Mouse (Mus musculus) adrenal gland, postnatal 25 days (tissue): ENCODE data around the gene Hsd17b12. TPM values are rescaled to one million over a fixed set of nuclear protein-coding genes. Genes with fewer than 3 reads are reported as not detected.

Experiments
- DNase-seq: peaks from one replicate; pipeline ENCODE4 v3.0.0; 2021; ENCODE audit warnings: mixed read lengths
- total RNA-seq: library from RNA; stranded (reverse); gene quantifications from 2 replicates; pipeline ENCODE4 v1.2.3, GENCODE M21; 2021

Gene Hsd17b12
- total RNA-seq, 1 experiment from 2014 or later = 152 TPM

GRCm38 (mm10) chr2:94069482-94069881 lies 88.3 kb downstream of the Hsd17b12 start:
- DNase-seq = no peak

- no peak for DNase-seq
Observed at GRCm38 (mm10) chr2:94066540-94067135, 91.1 kb downstream of the Hsd17b12 start.

DNA sequence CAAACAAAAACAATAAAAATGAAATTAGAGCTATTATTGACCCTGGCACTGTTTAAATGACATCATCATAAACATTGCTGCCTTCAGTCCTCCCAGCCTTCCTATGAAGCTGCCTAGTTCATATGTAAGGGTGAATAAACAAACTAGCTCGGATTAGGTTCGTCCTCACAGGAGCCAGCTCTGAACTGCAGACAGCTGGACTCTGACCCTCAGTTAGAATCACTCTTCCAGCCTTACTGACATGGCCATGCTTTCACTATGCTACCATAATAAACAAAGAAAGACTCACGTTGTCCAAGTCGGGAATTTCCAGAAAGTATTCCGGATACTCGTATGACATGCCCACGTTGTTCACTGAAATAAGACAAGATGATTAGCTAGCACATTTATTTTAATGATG lies 91.6 kb downstream of the Hsd17b12 start:
- no peak for DNase-seq

DNA sequence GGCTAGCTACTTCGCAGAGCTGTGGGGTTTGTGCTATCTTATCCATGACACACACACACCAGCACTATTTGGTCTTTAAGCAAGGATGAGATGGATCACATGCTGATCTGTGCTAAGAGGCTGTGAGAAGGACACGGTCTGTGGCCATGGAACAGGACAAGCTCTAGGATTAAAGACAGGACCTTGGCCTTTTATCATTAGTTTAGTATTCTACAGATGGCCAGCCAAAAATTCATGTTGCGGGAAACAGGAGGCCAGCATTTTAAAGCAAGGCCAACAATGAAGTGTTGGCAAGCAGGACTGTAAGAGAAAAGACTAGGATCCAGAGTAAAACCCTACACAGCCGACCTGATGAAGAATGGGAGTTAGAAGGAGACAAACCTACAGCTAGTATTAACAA lies 95.0 kb downstream of the Hsd17b12 start:
- DNase-seq = no peak

DNA sequence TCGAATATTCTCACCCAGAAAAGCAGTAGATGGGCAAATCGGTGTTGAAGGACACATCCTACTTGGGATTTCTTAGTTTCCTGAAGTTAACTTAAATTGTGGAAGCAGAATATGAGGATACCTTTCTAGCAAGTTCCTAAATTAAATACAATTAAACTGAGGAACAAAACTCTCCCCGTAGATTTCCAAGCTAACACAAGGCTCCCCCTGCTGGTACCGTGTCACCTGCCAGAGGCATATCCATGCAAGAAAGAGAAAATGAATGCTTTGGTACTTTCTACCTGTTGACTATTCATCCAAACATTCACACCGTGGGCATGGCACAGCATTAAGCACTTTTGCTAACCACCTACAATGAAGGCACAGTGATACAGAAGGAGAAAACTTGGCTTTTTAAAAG lies 98.3 kb downstream of the Hsd17b12 start:
- peak; percentile 43 for DNase-seq

- no peak for DNase-seq
Observed at GRCm38 (mm10) chr2:94054813-94055212, 103.0 kb downstream of the Hsd17b12 start.

DNA sequence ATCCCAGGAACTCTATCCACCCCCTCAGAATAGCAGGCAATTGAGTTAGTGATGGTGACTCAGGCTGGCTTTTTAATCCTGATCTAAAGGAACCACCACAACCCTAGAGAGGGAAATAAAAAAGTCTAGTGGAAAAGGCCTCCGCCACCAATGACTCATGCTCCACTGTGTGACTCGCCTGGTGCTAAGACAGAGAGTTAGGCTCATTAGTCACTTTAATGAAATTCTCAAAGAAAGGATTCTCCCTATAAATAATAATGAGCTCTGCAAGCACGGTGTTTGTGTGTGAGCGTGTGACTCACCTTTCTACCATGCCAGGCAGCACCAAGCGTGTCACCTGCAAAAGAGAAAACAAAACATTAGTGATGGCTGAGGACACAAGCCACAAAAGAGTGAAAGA lies 105.8 kb downstream of the Hsd17b12 start:
- DNase-seq = peak; percentile 44

DNA sequence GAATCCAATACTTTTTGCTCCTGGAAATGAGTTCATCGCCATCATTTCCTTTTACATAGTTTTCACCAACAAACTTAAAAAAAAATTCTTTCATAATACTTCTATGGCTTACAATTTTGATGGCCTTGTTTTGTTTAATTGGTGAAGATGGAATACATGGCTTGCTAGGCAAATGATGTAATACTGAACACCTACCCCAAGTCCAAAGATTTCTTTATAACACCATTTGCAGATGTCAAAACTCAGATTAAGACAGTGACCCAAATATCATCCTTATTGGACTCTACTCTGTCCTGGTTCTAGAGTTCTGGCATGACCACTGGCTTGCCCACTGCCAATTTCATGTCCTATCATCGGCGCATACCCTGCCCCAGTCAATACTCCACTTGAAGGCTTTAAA lies 106.9 kb downstream of the Hsd17b12 start:
- no peak for DNase-seq

- no peak for DNase-seq
Observed at GRCm38 (mm10) chr2:94049471-94050176, 108.1 kb downstream of the Hsd17b12 start.

GRCm38 (mm10) chr2:94048733-94049470 lies 108.9 kb downstream of the Hsd17b12 start:
- no peak for DNase-seq

DNA sequence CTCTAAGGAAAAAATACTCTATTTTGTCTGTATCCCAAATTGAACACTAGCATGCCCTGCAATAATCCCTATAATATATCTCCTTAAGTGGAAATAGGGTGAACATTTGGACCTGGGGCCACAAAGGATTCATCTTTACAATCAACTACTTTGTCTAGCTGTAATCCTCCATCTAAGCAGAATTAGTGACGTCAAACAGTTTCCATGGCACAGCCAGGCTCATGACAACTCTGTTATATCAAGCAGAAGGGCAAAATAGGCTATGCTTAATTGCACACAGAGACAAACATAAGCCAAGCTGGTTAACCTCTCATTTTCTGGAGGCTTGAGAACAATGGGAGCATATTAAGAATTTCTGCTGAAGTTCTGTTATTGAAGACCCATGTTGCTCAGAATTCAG lies 109.5 kb downstream of the Hsd17b12 start:
- DNase-seq = no peak

DNA sequence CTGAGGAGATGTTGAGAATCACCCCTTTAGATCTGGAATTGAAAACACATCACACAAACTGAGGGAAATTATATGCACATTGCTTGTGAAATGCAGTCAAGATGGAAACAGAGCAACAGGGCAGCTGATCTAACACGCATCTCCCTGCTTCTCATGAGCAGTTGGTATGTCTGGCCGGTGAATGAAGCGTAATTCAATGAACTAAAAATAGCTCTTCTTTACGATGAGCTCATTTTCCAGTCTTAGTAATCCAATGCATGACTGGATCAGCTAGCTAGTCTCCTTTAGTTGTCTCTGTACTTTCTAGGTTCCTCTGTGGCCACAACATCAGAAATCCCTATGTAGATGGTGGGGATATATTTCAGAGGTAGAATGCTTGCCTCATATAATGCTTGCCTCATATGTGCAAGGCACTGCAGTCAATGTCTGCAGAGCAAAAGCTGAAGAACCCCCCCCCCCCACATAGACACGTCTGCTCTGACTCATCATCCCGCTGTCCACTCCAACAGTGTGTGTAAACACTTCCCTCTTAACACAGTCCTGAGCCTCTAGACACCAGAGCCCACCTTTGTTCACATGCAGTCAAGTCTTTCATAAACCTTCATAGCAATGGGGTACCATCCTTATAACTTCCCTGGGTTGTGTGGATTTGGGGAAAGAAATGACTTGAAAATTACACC lies 112.2 kb downstream of the Hsd17b12 start:
- no peak for DNase-seq

DNA sequence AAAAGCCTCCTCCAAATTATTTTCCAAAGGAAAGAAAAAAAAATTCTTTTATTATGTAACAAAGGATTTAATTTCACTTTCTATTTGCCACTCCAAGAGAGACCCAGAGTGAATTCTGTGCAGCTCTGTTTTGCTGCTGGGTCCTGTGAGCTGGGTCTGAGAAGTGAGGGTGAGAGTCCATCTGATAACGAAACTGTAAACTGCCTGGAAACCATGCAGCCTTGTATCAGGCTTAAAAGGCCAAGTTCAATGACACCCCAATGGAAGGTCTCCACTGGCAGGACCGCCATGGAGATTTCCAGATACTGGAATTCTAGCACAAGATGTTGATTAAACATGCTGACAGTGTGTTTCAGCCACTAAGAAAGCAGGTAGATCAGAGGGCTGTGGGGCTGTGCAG lies 113.6 kb downstream of the Hsd17b12 start:
- no peak for DNase-seq

DNA sequence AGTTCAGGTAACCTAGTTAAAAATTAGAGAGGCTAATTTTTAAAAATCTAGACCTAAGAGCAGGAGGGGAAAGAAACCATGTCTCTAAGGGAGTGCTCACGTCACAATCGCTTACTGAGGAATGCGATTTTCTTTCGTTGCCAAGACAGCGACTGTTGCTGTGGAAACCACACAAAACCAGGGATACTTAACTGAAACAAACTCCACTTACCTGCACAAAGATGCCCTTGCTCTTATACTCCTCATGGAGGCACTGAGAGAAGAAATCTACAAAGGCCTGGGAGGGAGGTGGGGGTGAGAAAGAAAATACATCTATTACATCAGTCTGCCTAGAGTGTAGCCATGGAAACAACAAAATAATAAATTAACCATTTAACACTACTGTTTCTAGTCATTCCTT lies 114.1 kb downstream of the Hsd17b12 start:
- DNase-seq = no peak

DNA sequence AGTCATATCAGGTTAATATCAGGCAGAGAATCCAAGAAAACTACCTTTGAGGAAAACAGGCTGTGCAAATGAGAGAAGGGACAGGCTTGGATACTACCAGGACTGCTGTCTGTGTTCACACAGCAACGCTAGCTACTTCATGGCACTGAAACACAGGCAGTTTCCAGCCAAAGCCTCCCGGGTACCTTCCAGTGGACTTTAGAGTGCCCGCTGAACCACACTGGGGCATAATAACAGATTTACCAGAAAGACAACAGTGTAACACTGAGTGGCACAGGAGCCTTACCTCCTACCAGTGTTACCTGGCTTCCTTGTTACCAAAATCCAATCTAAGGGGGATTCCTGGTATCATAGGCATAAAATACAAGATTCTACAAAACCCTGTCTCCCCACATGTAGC lies 115.3 kb downstream of the Hsd17b12 start:
- no peak for DNase-seq

GRCm38 (mm10) chr2:94040391-94041125 lies 117.2 kb downstream of the Hsd17b12 start:
- DNase-seq = no peak

GRCm38 (mm10) chr2:94035428-94036331 lies 122.1 kb downstream of the Hsd17b12 start:
- peak; percentile 59 for DNase-seq

DNA sequence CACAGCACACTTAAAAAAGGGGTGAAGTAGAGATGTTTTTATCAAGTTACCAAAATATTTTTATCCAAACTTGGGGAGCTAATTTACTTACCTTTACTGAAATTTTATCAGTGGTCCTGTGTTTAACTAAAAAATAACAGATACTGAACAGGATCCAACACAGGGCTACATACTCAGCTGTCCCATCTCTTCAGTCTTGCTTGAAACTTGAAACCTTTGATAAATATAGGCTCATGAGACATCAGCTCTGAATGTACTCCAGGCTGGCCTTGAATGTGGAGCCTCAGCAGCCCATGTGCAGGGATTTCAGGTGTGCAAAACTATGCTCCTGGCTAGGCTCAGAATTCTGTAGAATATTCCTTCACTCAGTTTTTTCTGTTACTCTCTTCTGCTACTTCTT lies 127.2 kb downstream of the Hsd17b12 start:
- no peak for DNase-seq

DNA sequence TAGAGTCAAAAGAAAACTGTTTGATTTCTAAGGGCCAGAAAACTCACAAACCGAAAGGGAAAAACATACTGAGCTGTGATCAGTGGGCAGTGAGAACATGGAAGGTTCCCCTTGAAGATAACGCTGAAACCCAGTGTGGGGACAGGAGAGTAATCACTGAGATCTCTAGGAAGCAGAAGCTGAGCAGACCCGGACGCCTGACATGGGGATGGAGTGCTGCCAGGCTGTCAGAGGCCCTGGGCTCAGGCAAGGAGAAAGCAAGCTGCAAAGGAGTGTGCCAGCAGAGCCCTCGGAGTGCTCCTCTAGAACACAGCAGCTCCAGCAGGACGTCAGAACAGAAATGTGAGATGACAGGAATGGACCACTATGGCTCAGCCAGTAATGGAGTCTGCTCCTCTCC lies 133.1 kb downstream of the Hsd17b12 start:
- DNase-seq = no peak

GRCm38 (mm10) chr2:94010335-94011291 lies 147.2 kb downstream of the Hsd17b12 start, which contains the start of gene Alkbh3:
TSS of gene Alkbh3 (minus strand) at chr2:94010807.
- DNase-seq = peak; percentile 91
